Comparison of ENCODE assay signal across 12 mouse cellular contexts in genomic region chr6:148917672-148918071, GRCm38 (mm10).
"Had no signal": no experiment of that assay in that cellular context is flagged by ENCODE, and none has a peak within 500 bp of the region (broad histone marks: within the 10 kb centered on the region; RNA-seq: fewer than 3 reads in every experiment).

No protein-coding gene starts in this region.

- ATAC-seq: hindbrain, embryonic 16.5 days; inflammation-experienced regulatory T-cells, adult 6 months; lung, postnatal 0 days; midbrain, embryonic 13.5 days had no signal

- H3K4me3 ChIP-seq: layer of hippocampus, adult 2 months; midbrain, embryonic 13.5 days; stomach, embryonic 15.5 days had no signal

- H3K9me3 ChIP-seq: midbrain, embryonic 13.5 days; stomach, embryonic 15.5 days had no signal

- H3K4me2 ChIP-seq: midbrain, embryonic 13.5 days; stomach, embryonic 15.5 days had no signal

- H3K9ac ChIP-seq: liver, embryonic 14.5 days; midbrain, embryonic 13.5 days; stomach, embryonic 15.5 days had no signal

- DNase-seq: kidney, postnatal 36 days; lung, adult 2 months; lung, postnatal 36 days; right cerebral cortex, postnatal 14 days; thymus, postnatal 36 days had no signal

- H3K27ac ChIP-seq: layer of hippocampus, adult 2 months; liver, embryonic 14.5 days; midbrain, embryonic 13.5 days; stomach, embryonic 15.5 days had no signal

- H3K4me1 ChIP-seq: midbrain, embryonic 13.5 days; stomach, embryonic 15.5 days had no signal

- H3K27me3 ChIP-seq: midbrain, embryonic 13.5 days; stomach, embryonic 15.5 days had no signal
